Mouse (Mus musculus) heart, adult 8-10 months (tissue): Measurements from ENCODE around the gene Anapc1. TPM values are rescaled to one million over a fixed set of nuclear protein-coding genes. Genes with fewer than 3 reads are reported as not detected.

Experiments used
- DNase-seq: peaks from one replicate; pipeline ENCODE4 v3.0.0; 2022; ENCODE audit warnings: low spot score
- total RNA-seq, 4 experiments: library from RNA; stranded (reverse); gene quantifications; 2 replicates each; pipeline ENCODE4 v1.2.4; 2022

Gene Anapc1
- 10 to 100 TPM; 37.2 to 41.3 (median 39.1) TPM for total RNA-seq

DNA sequence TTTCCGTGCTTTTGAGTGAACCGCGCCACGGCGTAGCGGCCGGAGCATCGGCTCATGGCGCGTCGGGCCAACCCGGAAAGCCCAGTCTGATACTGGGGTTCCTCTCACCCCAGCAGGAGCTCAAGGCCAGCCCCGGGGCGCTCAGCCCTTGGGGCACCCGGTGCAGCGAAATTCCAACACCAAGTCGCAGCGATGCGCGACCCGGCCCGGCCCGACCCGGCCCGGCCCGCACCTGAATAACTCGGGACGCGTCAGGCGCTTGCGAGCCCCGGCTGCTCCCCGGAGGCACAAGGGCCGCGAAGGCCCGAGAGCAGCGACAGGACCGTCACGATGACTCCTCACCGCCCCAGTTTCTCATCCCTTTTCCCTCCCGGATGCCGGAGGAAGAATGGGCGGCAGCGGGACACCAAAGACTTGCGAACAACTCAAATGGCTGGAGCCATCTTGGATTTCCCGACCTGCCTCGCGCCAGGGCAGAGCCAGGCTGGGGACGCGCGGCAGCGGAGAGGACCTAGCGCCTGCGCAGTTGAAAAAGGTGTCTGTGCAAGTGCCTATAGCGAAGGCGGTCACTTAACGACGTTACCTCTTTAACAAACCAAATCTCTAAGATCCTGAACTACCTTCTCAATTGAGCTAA, at the start of gene Anapc1:
Gene Anapc1, minus strand, starts transcription at position 471 of the 637 bp plus-strand sequence.
- peak; percentile 89 for DNase-seq

- DNase-seq: no peak
These were observed 47.9 kb upstream of the Anapc1 start for GRCm38 (mm10) chr2:128735089-128735488.

- no peak for DNase-seq
These were observed 44.8 kb upstream of the Anapc1 start for GRCm38 (mm10) chr2:128731951-128732350.

DNA sequence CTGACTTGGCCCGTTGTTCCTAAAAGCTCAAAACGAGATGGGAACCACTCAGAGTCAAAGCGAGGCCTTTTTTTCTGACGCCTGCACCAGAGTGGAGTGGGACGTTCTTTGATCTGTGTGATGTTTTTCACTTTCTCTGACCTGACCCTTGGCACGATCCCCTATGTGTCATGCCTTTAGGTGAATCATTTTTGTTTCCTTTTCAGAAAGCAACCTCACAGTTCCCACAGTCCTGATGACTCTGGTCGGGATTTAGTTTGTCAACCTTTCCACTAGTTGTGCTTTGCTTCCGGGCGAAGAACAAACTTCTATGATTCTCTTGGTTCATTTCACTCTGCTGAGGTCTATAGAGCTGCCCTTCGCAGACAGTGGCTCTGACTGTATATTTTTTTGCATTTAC, 44.3 kb upstream of the Anapc1 start:
- DNase-seq: no peak

DNA sequence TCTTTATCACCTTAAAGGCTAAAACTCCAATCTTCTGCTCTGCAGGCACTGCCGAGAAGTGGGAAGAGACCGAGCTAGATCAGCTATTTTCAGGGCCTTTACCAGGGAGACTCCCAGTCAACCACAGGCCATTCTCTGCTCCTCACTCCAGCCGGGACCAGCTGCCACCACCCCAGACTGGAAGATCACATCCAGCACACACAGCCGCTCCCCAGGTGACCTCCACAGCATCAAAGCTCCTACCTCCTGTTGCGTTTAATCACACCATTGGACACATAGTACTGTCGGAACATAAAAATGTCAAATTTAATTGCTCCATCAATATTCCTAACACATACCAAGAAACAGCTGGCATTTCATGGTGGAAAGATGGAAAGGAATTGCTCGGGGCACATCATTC, 42.0 kb upstream of the Anapc1 start:
- no peak for DNase-seq

GRCm38 (mm10) chr2:128728066-128728465, 40.9 kb upstream of the Anapc1 start:
- no peak for DNase-seq

DNA sequence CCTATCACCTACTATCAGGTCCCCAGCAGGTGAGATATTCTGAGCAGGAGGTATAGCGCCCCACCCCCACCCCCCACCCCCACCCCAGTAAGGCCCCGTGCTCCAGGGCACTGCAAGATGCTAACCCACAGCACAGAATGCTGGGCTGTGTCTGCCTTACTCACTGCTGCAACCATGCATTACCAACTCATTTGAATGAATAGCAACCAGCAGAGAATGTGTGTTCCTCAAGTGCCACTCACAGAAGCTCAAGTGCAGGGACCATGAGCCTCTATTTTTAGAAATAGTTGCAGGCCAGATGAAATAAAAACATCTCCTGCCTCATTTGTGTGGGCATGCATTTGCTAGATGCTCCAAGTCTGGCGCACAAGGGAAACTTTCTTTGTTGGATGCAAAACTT, 40.4 kb upstream of the Anapc1 start:
- no peak for DNase-seq

DNA sequence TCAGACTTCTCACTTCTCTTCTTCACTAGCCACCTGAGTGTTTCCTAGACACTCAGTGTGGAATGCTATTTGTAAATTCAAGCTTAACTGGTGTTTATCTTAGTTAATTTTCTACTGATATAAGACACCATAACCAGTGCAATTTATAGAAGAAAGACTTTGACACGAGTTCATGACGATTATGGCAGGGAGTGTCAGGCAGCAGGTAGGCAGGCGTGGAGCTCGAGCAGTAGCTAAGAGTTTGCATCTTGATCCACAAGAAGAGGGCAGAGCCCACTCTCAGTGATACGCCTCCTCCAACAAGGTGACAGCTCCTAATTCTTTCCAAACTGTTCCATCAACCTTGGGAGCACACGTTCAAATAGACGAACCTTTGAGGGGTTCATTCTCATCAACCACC, 39.4 kb upstream of the Anapc1 start:
- no peak for DNase-seq

DNA sequence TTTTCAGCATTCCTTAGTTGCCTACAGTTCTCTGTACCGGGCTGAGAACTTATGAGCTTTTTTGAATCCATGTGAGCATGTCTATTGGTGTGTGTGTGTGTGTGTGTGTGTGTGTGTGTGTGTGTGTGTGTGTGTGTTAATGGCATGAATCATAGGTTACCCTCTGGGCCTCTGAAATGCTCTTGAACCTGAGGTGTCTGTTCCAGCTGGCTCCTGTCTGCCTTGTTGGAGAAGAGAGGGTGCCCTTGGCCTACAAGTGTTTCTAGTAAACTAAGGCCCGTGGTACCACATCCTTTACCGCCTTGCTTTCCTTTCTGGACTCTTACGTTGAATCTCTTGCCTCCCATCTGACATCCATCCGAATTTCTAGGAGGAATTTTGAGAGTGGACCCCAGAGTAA, 38.9 kb upstream of the Anapc1 start:
- DNase-seq: no peak

DNA sequence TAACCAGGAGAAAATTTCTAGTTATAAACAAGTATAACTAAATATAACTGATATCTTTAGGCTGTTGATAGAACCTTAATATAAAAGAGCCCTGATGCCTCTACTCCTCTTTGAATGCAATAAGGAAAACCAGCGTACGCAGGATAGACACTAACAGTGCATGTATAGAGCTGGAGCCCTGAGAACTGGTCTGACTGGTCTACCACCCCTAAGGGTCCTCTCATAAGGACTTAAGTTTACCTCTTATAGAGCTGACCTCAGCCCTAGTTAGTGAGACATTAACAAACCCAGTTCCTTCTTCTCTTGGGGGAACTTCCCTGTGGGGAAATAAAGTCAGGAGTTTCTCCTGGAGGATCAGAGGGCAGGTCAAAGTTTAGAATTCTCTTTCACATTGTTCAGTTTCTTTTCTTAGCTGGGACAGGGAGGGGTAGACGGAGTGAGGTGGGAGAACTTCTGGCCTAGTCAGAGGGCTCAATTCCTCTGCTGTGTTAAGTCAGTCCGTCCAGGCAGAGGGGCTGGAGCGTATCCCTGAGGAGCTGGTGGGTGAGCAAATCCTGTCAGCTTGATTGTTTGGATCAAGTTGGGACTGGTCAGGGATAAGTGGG, 35.0 kb upstream of the Anapc1 start:
- DNase-seq: no peak

DNA sequence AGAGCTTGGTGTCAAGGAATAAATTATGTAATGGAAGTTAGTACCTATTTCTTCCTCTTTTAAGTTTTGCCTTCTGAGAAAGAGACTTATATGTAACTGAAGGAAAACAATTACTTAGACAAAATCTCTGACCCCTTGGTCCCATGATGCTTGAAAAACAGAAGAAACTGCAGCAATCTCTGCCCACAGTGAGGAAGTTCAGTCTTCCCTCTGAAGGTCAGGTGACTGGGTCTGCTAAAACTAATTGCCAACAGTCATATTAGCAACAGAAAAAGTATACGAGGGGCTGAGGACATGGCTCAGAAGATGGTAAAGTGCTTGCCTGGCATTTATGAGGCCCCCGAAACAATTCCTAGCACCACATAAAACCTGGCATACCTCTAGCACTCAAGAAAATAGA, 32.2 kb upstream of the Anapc1 start:
- no peak for DNase-seq

- DNase-seq: no peak
These were observed 28.8 kb upstream of the Anapc1 start for GRCm38 (mm10) chr2:128715979-128716378.

DNA sequence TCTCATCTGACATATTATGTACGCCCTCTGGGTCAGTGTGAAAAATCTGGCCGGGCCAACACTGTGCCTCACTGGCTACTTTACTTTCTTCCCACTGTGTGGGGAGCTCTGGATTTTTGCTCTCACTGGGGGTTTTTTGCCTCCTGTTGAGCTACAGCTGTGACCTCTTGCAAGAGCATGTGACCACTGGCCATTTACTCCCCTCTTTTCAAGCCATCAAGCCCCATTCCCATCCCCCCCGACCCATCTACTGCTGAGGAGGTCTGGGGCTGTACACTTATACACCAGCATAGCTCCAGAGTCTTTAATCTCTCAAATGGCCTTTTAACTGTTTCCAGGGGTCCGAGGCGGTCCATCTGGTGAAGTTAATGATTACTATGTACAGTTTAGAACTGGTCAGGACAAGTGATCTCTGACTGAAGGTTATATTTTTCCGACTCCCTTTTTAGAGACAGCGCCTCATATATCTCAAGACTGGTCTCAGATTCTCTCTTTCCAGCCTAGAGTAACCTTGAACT, 27.6 kb upstream of the Anapc1 start:
- DNase-seq: no peak

DNA sequence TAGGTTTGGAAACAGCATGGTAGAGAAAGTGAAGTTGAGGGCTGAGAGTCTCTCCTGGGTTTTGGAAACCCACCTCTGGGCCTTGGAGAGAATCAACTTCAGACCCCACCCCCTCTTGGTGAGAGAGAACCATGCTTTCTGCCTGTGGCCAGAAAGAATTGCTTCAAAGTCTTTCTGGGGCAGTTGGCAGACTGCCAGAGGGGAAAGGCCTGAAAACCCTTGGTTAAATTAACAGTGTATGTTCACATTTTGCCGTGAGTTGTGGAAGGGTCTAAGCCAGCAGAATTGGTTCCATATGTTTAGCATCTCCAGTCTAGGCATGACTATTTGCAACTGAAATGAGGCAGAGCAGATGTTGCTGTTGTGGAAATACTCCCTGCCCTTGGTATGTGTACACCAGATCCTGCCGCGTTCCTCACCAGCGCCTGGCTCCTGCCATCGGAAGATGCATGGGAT, 26.4 kb upstream of the Anapc1 start:
- no peak for DNase-seq

GRCm38 (mm10) chr2:128712940-128713339, 25.7 kb upstream of the Anapc1 start:
- DNase-seq: no peak

- no peak for DNase-seq
These were observed 23.4 kb upstream of the Anapc1 start for GRCm38 (mm10) chr2:128710609-128711008.

DNA sequence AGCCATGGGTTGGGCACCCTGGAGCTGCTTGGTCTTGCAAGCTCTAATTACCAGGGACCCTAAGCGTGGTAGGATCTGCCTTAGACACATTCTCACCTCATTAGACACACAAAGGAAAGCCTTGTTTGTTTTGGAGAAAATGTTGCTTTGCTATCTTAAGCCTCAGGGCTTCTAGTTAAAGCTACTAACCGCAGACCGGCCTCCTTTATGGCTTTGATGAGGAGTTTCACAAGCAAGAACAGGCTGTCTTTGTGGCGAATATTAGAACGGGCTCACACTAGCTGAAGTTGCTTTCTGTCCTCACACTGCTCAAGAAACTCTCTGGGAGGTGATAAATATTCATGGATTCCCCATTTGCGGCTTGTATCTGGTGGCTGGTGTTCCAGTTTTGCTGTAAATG, 22.1 kb upstream of the Anapc1 start:
- DNase-seq: no peak

- peak; percentile 72 for DNase-seq
These were observed 17.3 kb upstream of the Anapc1 start for GRCm38 (mm10) chr2:128704474-128704873.

- no peak for DNase-seq
These were observed 12.2 kb upstream of the Anapc1 start for GRCm38 (mm10) chr2:128699201-128699885.

DNA sequence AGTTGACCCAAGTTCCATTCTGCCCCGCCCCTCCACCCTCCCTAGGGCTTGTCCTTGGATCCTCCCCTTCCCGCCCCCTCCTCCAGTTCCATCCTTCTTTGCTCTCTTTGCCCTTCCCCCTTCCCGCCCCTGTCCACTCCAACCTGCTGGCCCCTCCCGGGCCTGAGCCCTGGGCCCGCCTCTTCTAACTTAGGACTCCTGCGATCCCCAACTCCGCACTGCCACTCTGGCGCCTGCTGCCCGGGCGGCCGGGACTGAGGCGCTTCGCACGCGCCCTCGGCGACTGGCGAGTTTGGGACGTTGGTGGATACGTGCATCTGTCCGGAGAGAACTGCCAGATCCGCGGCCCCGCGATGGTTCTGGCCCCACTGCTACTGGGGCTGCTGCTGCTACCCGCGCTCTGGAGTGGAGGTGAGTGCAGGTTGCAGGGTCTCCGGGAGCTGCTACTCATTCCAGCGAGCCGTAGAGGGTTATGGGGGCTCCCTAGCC, 11.5 kb upstream of the Anapc1 start, which contains the start of gene Mertk:
Gene Mertk, plus strand, starts transcription at position 264 of the 489 bp plus-strand sequence.
- peak; percentile 88 for DNase-seq

DNA sequence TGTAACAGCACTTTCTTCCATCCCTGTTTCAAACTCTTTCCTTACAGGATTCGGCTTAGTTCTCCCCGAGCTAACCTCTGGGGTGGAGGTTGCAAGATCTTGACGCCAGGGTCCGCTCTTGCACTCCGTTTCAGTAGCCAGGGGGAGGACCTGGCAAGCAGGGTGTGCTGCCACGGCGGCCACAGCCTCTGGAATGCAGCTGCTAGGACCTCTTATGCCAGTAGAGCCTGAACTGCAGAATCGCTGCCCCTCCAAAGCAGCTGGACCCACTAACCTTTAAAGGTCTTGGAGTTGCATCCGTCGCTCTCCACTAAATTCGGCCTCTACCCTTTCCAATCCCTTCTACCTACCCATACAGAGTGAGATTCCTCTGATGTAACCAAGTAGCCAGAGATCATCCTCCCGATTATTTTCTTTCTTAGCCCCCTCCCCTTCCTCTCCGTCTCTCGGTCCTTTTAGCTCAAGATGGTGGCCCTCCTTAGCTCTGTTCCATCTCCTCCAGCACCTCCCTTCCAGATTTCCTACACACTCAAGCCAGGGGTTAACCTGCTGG, 11.0 kb upstream of the Anapc1 start:
- peak; percentile 89 for DNase-seq

DNA sequence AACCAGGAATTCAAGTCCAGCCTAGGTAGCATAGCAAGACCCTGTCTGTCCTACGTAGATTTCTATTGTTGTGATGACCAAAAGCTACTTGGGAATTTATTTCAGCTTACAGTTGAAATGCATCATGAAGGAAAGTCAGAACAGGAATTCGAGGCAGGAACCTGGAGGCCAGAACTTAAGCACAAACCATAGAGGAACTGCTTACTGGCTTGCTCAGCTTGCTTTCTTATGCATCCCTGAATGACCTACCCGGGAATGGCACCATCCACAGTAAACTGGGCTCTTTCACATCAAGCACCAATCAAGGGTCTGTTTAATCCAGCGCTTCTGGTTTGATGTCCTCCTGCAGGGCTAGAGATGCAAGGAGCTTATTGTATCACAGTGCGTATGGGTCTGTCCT, 10.4 kb upstream of the Anapc1 start:
- DNase-seq: no peak
